Mouse (Mus musculus): ENCODE results near the gene 2300002M23Rik.

DNA sequence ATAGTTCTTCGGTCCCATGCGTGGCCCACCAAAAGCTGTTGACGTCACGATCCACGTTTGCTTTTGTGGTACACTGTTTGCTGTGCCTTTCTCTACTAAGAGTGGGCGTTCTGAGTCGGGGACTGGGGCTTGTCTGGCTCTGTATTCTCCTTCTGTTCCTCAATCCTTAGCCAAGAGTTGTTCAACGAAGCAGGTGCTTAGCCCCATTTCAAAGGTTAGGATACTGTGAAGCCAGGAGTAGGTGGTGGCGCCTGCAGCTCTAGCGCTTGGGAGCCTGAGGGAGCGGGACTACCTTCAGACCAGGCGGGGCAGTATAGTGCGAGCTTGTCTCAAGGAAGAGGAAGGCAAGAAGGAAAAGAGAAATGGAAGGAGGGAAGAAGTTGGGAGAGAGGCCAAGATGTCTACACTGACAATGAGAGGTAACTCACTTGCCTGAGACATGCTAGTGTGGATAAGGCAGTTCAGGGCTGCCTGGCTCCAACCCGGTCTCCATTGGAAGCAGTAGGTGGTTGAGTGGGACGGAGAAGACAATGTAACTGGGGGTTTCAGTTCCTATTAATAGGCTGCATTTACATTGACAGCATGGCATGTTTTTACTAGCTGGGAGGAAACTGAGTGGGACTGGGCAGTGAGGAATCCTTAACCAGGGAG is 24.4 kb upstream of the 2300002M23Rik start:
- TF ChIP-seq CTCF (IDR thresholded peaks at IDR 0.05; ENCODE audit: borderline replicate concordance, insufficient read depth, low read depth, low read length) (no peak), POLR2A (IDR thresholded peaks at IDR 0.05; ENCODE audit: borderline replicate concordance, insufficient read depth, low read length) (no peak)

Measured in cerebellum, adult 2 months (tissue).